Mouse (Mus musculus) lung, postnatal 25 days (tissue): ENCODE results near the gene Uckl1.
A peak's percentile ranks its signal among the peaks of the same experiment; 100 is the strongest.

Experiments used
- DNase-seq: peaks from one replicate; pipeline ENCODE4 v3.0.0; 2022; ENCODE audit warnings: low spot score

The Uckl1 gene

GRCm38 (mm10) chr2:181520118-181520935 is 64.4 kb downstream of the Uckl1 start, which contains the start of gene Dnajc5:
Gene Dnajc5, plus strand, starts transcription at chr2:181520485.
- peak; percentile 99 for DNase-seq

- DNase-seq, result no peak
Measured at GRCm38 (mm10) chr2:181519201-181519600, 65.5 kb downstream of the Uckl1 start.
